Mouse (Mus musculus): Measurements from ENCODE around the gene Itpk1.

GRCm38 (mm10) chr12:102600345-102600744, 104.4 kb downstream of the Itpk1 start:
- TF ChIP-seq EP300 (IDR thresholded peaks at IDR 0.05) (no peak), CTCF (IDR thresholded peaks at IDR 0.05) (no peak)
